Mouse (Mus musculus): Measurements from ENCODE around the gene Cacna1c.

DNA sequence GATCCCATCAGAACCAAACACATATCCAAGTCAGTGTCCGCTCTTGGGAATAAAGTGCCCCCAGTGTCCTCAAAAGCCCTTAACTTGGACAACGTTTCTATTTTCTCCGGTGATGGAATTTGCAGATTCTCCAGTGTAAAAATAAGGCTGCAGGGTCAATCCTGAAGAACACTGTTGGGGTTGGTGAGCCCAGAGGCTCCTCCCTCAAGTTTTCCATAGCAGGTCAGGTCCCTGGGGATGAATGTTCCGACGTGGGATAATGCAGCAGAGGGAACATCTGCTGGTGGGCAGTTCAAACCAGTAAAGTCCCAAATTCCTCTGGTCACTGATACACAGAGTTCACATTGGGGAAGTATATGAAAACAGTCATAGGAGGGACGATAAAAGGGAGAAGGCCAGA, 203.8 kb downstream of the Cacna1c start:
- TF ChIP-seq CTCF (IDR thresholded peaks at IDR 0.05; ENCODE audit: low read depth) (no peak), EP300 (optimal IDR thresholded peaks at IDR 0.05) (no peak)
